Mouse (Mus musculus): ENCODE data around the gene Lamc2. TPM values are rescaled to one million over a fixed set of nuclear protein-coding genes. Genes with fewer than 3 reads are reported as not detected.
A peak's percentile ranks its signal among the peaks of the same experiment; 100 is the strongest.

Gene Lamc2
- polyA plus RNA-seq, 1 experiment from 2014 or later, result 64.8 TPM

- H3K36me3 ChIP-seq, result no peaks in the 10 kb centered on the region
- WGBS, result 90% methylated on average over 17 of the region's 17 CpGs
- no peaks in the 10 kb centered on the region for H3K27me3 ChIP-seq
- H3K4me2 ChIP-seq, result no peak overlapping the region
- H3K9me3 ChIP-seq, result no peaks in the 10 kb centered on the region
- no peak overlapping the region for H3K27ac ChIP-seq
- ATAC-seq (ENCODE audit: borderline replicate concordance, extremely low read depth, low FRiP score, low TSS enrichment), result no peak
- no peak overlapping the region for H3K9ac ChIP-seq
- H3K4me3 ChIP-seq, result no peak overlapping the region
- H3K4me1 ChIP-seq, result peaks cover 29% of the 10 kb centered on the region
Measured at GRCm38 (mm10) chr1:153102296-153103185, 83.7 kb downstream of the Lamc2 start.

GRCm38 (mm10) chr1:153101327-153101880 lies 84.8 kb downstream of the Lamc2 start:
- Histone ChIP-seq H3K36me3 (no peaks in the 10 kb centered on the region), H3K9ac (no peak overlapping the region), H3K4me2 (0 out of 2 replicates have a peak overlapping the region, but pooled peaks have one; percentile 5), H3K9me3 (no peaks in the 10 kb centered on the region), H3K27me3 (no peaks in the 10 kb centered on the region), H3K4me1 (peaks cover 39% of the 10 kb centered on the region), H3K27ac (peak overlapping the region; percentile 67), H3K4me3 (no peak overlapping the region)
- peak; percentile 35; the same call in 1 of the 2 replicates for ATAC-seq (ENCODE audit: borderline replicate concordance, extremely low read depth, low FRiP score, low TSS enrichment)
- 15% methylated on average over 9 of the region's 9 CpGs for WGBS

GRCm38 (mm10) chr1:153100912-153101311 lies 85.3 kb downstream of the Lamc2 start:
- H3K4me1 ChIP-seq, result peaks cover 43% of the 10 kb centered on the region
- H3K27me3 ChIP-seq, result no peaks in the 10 kb centered on the region
- peak overlapping the region; percentile 67 for H3K27ac ChIP-seq
- ATAC-seq (ENCODE audit: borderline replicate concordance, extremely low read depth, low FRiP score, low TSS enrichment), result no peak
- no peak overlapping the region for H3K9ac ChIP-seq
- H3K36me3 ChIP-seq, result no peaks in the 10 kb centered on the region
- no peak overlapping the region for H3K4me2 ChIP-seq
- H3K9me3 ChIP-seq, result no peaks in the 10 kb centered on the region
- H3K4me3 ChIP-seq, result no peak overlapping the region
- WGBS, result 13% methylated on average over 9 of the region's 9 CpGs

- Histone ChIP-seq H3K4me3 (no peak overlapping the region), H3K4me1 (peaks cover 60% of the 10 kb centered on the region), H3K36me3 (no peaks in the 10 kb centered on the region), H3K27me3 (no peaks in the 10 kb centered on the region), H3K4me2 (no peak overlapping the region), H3K27ac (peak overlapping the region; percentile 69), H3K9me3 (no peaks in the 10 kb centered on the region), H3K9ac (no peak overlapping the region)
- WGBS, result 46% methylated on average over 11 of the region's 11 CpGs
- ATAC-seq (ENCODE audit: borderline replicate concordance, extremely low read depth, low FRiP score, low TSS enrichment), result no peak
Measured at GRCm38 (mm10) chr1:153098586-153098985, 87.7 kb downstream of the Lamc2 start.

GRCm38 (mm10) chr1:153097017-153097675 lies 89.1 kb downstream of the Lamc2 start:
- peak overlapping the region; percentile 88 for H3K27ac ChIP-seq
- no peaks in the 10 kb centered on the region for H3K36me3 ChIP-seq
- peaks cover 69% of the 10 kb centered on the region for H3K4me1 ChIP-seq
- WGBS, result 90% methylated on average over 6 of the region's 6 CpGs
- no peak overlapping the region for H3K9ac ChIP-seq
- no peaks in the 10 kb centered on the region for H3K9me3 ChIP-seq
- no peak for ATAC-seq (ENCODE audit: borderline replicate concordance, extremely low read depth, low FRiP score, low TSS enrichment)
- H3K4me2 ChIP-seq, result no peak overlapping the region
- H3K27me3 ChIP-seq, result no peaks in the 10 kb centered on the region
- no peak overlapping the region for H3K4me3 ChIP-seq

- no peaks in the 10 kb centered on the region for H3K9me3 ChIP-seq
- WGBS, result 24% methylated on average over 16 of the region's 16 CpGs
- peak overlapping the region; percentile 88 for H3K27ac ChIP-seq
- no peak overlapping the region for H3K4me3 ChIP-seq
- peaks cover 74% of the 10 kb centered on the region for H3K4me1 ChIP-seq
- H3K9ac ChIP-seq, result no peak overlapping the region
- H3K4me2 ChIP-seq, result no peak overlapping the region
- peak; percentile 43; the same call in 1 of the 2 replicates for ATAC-seq (ENCODE audit: borderline replicate concordance, extremely low read depth, low FRiP score, low TSS enrichment)
- no peaks in the 10 kb centered on the region for H3K27me3 ChIP-seq
- H3K36me3 ChIP-seq, result no peaks in the 10 kb centered on the region
Measured at GRCm38 (mm10) chr1:153095826-153096727, 90.2 kb downstream of the Lamc2 start.

- H3K4me2 ChIP-seq, result no peak overlapping the region
- H3K9me3 ChIP-seq, result no peaks in the 10 kb centered on the region
- H3K27ac ChIP-seq, result peak overlapping the region; percentile 88; the same call in 1 of the 2 replicates
- no peaks in the 10 kb centered on the region for H3K36me3 ChIP-seq
- no peak overlapping the region for H3K9ac ChIP-seq
- no peaks in the 10 kb centered on the region for H3K27me3 ChIP-seq
- H3K4me1 ChIP-seq, result peaks cover 74% of the 10 kb centered on the region
- 70% methylated on average over 6 of the region's 6 CpGs for WGBS
- no peak overlapping the region for H3K4me3 ChIP-seq
- no peak for ATAC-seq (ENCODE audit: borderline replicate concordance, extremely low read depth, low FRiP score, low TSS enrichment)
Measured at GRCm38 (mm10) chr1:153095328-153095727, 90.9 kb downstream of the Lamc2 start.

GRCm38 (mm10) chr1:153094226-153095076 lies 91.8 kb downstream of the Lamc2 start:
- WGBS, result 50% methylated on average over 12 of the region's 12 CpGs
- Histone ChIP-seq H3K4me2 (no peak overlapping the region), H3K27me3 (no peaks in the 10 kb centered on the region), H3K27ac (no peak overlapping the region), H3K36me3 (no peaks in the 10 kb centered on the region), H3K4me3 (no peak overlapping the region), H3K4me1 (peaks cover 73% of the 10 kb centered on the region), H3K9me3 (no peaks in the 10 kb centered on the region), H3K9ac (no peak overlapping the region)
- no peak for ATAC-seq (ENCODE audit: borderline replicate concordance, extremely low read depth, low FRiP score, low TSS enrichment)

- Histone ChIP-seq H3K4me3 (no peak overlapping the region), H3K9ac (no peak overlapping the region), H3K27ac (no peak overlapping the region), H3K4me1 (peaks cover 64% of the 10 kb centered on the region), H3K9me3 (no peaks in the 10 kb centered on the region), H3K4me2 (no peak overlapping the region), H3K36me3 (no peaks in the 10 kb centered on the region), H3K27me3 (no peaks in the 10 kb centered on the region)
- 72% methylated on average over 4 of the region's 4 CpGs for WGBS
- no peak for ATAC-seq (ENCODE audit: borderline replicate concordance, extremely low read depth, low FRiP score, low TSS enrichment)
Measured at GRCm38 (mm10) chr1:153093581-153093980, 92.7 kb downstream of the Lamc2 start.

GRCm38 (mm10) chr1:153093172-153093571 lies 93.1 kb downstream of the Lamc2 start:
- Histone ChIP-seq H3K4me2 (no peak overlapping the region), H3K4me3 (no peak overlapping the region), H3K4me1 (peaks cover 60% of the 10 kb centered on the region), H3K27ac (no peak overlapping the region), H3K9me3 (no peaks in the 10 kb centered on the region), H3K9ac (no peak overlapping the region), H3K36me3 (no peaks in the 10 kb centered on the region), H3K27me3 (no peaks in the 10 kb centered on the region)
- no peak for ATAC-seq (ENCODE audit: borderline replicate concordance, extremely low read depth, low FRiP score, low TSS enrichment)
- WGBS, result 74% methylated on average over 5 of the region's 5 CpGs

All from lung, embryonic 15.5 days (tissue).